Mouse (Mus musculus): ENCODE measurements around the gene Nkx2-3.

Gene Nkx2-3

GRCm38 (mm10) chr19:43619916-43620479, 7.9 kb downstream of the Nkx2-3 start:
- no peak for DNase-seq (ENCODE audit: low spot score)

- no peak for DNase-seq (ENCODE audit: low spot score)
Measured at GRCm38 (mm10) chr19:43623913-43624312, 11.8 kb downstream of the Nkx2-3 start.

GRCm38 (mm10) chr19:43626160-43626559, 14.0 kb downstream of the Nkx2-3 start:
- no peak for DNase-seq (ENCODE audit: low spot score)

GRCm38 (mm10) chr19:43627345-43627744, 15.2 kb downstream of the Nkx2-3 start:
- no peak for DNase-seq (ENCODE audit: low spot score)

- no peak for DNase-seq (ENCODE audit: low spot score)
Measured at GRCm38 (mm10) chr19:43629088-43629487, 17.0 kb downstream of the Nkx2-3 start.

- DNase-seq (ENCODE audit: low spot score), result peak; percentile 57
Measured at GRCm38 (mm10) chr19:43630466-43631251, 18.5 kb downstream of the Nkx2-3 start.

GRCm38 (mm10) chr19:43641833-43642232, 29.7 kb downstream of the Nkx2-3 start:
- DNase-seq (ENCODE audit: low spot score), result no peak

- DNase-seq (ENCODE audit: low spot score), result no peak
Measured at GRCm38 (mm10) chr19:43642843-43643242, 30.7 kb downstream of the Nkx2-3 start.

- no peak for DNase-seq (ENCODE audit: low spot score)
Measured at GRCm38 (mm10) chr19:43645508-43645907, 33.4 kb downstream of the Nkx2-3 start.

GRCm38 (mm10) chr19:43646852-43647251, 34.7 kb downstream of the Nkx2-3 start:
- no peak for DNase-seq (ENCODE audit: low spot score)

- no peak for DNase-seq (ENCODE audit: low spot score)
Measured at GRCm38 (mm10) chr19:43647261-43647660, 35.1 kb downstream of the Nkx2-3 start.

- DNase-seq (ENCODE audit: low spot score), result no peak
Measured at GRCm38 (mm10) chr19:43648343-43648742, 36.2 kb downstream of the Nkx2-3 start.

GRCm38 (mm10) chr19:43651241-43651785, 39.2 kb downstream of the Nkx2-3 start:
- no peak for DNase-seq (ENCODE audit: low spot score)

GRCm38 (mm10) chr19:43655735-43656492, 43.8 kb downstream of the Nkx2-3 start:
- DNase-seq (ENCODE audit: low spot score), result peak; percentile 12

GRCm38 (mm10) chr19:43659632-43660031, 47.5 kb downstream of the Nkx2-3 start:
- DNase-seq (ENCODE audit: low spot score), result no peak

GRCm38 (mm10) chr19:43660774-43661173, 48.6 kb downstream of the Nkx2-3 start:
- no peak for DNase-seq (ENCODE audit: low spot score)

- DNase-seq (ENCODE audit: low spot score), result no peak
Measured at GRCm38 (mm10) chr19:43662176-43662967, 50.2 kb downstream of the Nkx2-3 start.

- no peak for DNase-seq (ENCODE audit: low spot score)
Measured at GRCm38 (mm10) chr19:43663471-43663870, 51.3 kb downstream of the Nkx2-3 start.
